Mouse (Mus musculus): Measurements from ENCODE around the gene Gpr179. TPM values are rescaled to one million over a fixed set of nuclear protein-coding genes. Genes with fewer than 3 reads are reported as not detected.
A peak's percentile ranks its signal among the peaks of the same experiment; 100 is the strongest.

Gpr179 gene
- polyA plus RNA-seq, 1 experiment from 2014 or later: 0.08 TPM

GRCm38 (mm10) chr11:97387811-97388210, 35.9 kb upstream of the Gpr179 start:
- Histone ChIP-seq H3K4me3 (ENCODE audit: low read depth, low read length) (no peak overlapping the region), H3K36me3 (ENCODE audit: insufficient read depth) (peaks cover 64% of the 10 kb centered on the region), H3K9ac (no peak overlapping the region), H3K9me3 (ENCODE audit: low read depth, low read length) (no peaks in the 10 kb centered on the region), H3K27ac (ENCODE audit: low read depth) (no peak overlapping the region), H3K27me3 (ENCODE audit: insufficient read depth, low read length) (no peaks in the 10 kb centered on the region), H3K4me1 (ENCODE audit: insufficient read depth) (peaks cover 7% of the 10 kb centered on the region; the same call in 1 of the 2 replicates), H3K4me2 (no peak overlapping the region)
- WGBS: 96% methylated on average over 2 of the region's 2 CpGs
- no peak for ATAC-seq (ENCODE audit: insufficient read depth)
- no peak for DNase-seq
- no peak for TF ChIP-seq CTCF (IDR thresholded peaks at IDR 0.05; ENCODE audit: low read depth)

- Histone ChIP-seq H3K4me1 (ENCODE audit: insufficient read depth) (no peaks in the 10 kb centered on the region), H3K4me3 (ENCODE audit: low read depth, low read length) (no peak overlapping the region), H3K9ac (no peak overlapping the region), H3K27me3 (ENCODE audit: insufficient read depth, low read length) (no peaks in the 10 kb centered on the region), H3K27ac (ENCODE audit: low read depth) (no peak overlapping the region), H3K9me3 (ENCODE audit: low read depth, low read length) (no peaks in the 10 kb centered on the region), H3K36me3 (ENCODE audit: insufficient read depth) (peaks cover 52% of the 10 kb centered on the region), H3K4me2 (no peak overlapping the region)
- TF ChIP-seq CTCF (IDR thresholded peaks at IDR 0.05; ENCODE audit: low read depth): no peak
- no peak for ATAC-seq (ENCODE audit: insufficient read depth)
- no peak for DNase-seq
- 42% methylated on average over 2 of the region's 2 CpGs for whole genome bisulfite sequencing
Observed at GRCm38 (mm10) chr11:97383764-97384163, 31.9 kb upstream of the Gpr179 start.

GRCm38 (mm10) chr11:97383017-97383416, 31.1 kb upstream of the Gpr179 start:
- H3K4me3 ChIP-seq (ENCODE audit: low read depth, low read length): no peak overlapping the region
- WGBS: 94% methylated on average over 2 of the region's 2 CpGs
- H3K4me2 ChIP-seq: no peak overlapping the region
- H3K36me3 ChIP-seq (ENCODE audit: insufficient read depth): peaks cover 55% of the 10 kb centered on the region
- DNase-seq (no peak), ATAC-seq (ENCODE audit: insufficient read depth) (no peak)
- TF ChIP-seq CTCF (IDR thresholded peaks at IDR 0.05; ENCODE audit: low read depth): no peak
- H3K9ac ChIP-seq: no peak overlapping the region
- no peaks in the 10 kb centered on the region for H3K4me1 ChIP-seq (ENCODE audit: insufficient read depth)
- no peaks in the 10 kb centered on the region for H3K9me3 ChIP-seq (ENCODE audit: low read depth, low read length)
- no peak overlapping the region for H3K27ac ChIP-seq (ENCODE audit: low read depth)
- H3K27me3 ChIP-seq (ENCODE audit: insufficient read depth, low read length): no peaks in the 10 kb centered on the region

GRCm38 (mm10) chr11:97380036-97380435, 28.2 kb upstream of the Gpr179 start:
- H3K36me3 ChIP-seq (ENCODE audit: insufficient read depth): peaks cover 66% of the 10 kb centered on the region
- no peaks in the 10 kb centered on the region for H3K9me3 ChIP-seq (ENCODE audit: low read depth, low read length)
- H3K4me2 ChIP-seq: no peak overlapping the region
- no peak for DNase-seq
- H3K27me3 ChIP-seq (ENCODE audit: insufficient read depth, low read length): no peaks in the 10 kb centered on the region
- TF ChIP-seq CTCF (IDR thresholded peaks at IDR 0.05; ENCODE audit: low read depth): no peak
- ATAC-seq (ENCODE audit: insufficient read depth): no peak
- H3K27ac ChIP-seq (ENCODE audit: low read depth): no peak overlapping the region
- WGBS: 81% methylated on average over 3 of the region's 3 CpGs
- H3K4me1 ChIP-seq (ENCODE audit: insufficient read depth): no peaks in the 10 kb centered on the region
- H3K9ac ChIP-seq: no peak overlapping the region
- H3K4me3 ChIP-seq (ENCODE audit: low read depth, low read length): no peak overlapping the region

GRCm38 (mm10) chr11:97373402-97373801, 21.5 kb upstream of the Gpr179 start:
- no peaks in the 10 kb centered on the region for H3K4me1 ChIP-seq (ENCODE audit: insufficient read depth)
- DNase-seq (no peak), ATAC-seq (ENCODE audit: insufficient read depth) (no peak)
- H3K27me3 ChIP-seq (ENCODE audit: insufficient read depth, low read length): no peaks in the 10 kb centered on the region
- 85% methylated on average over 2 of the region's 2 CpGs for WGBS
- no peak for TF ChIP-seq CTCF (IDR thresholded peaks at IDR 0.05; ENCODE audit: low read depth)
- H3K9me3 ChIP-seq (ENCODE audit: low read depth, low read length): no peaks in the 10 kb centered on the region
- no peak overlapping the region for H3K27ac ChIP-seq (ENCODE audit: low read depth)
- peaks cover 30% of the 10 kb centered on the region for H3K36me3 ChIP-seq (ENCODE audit: insufficient read depth)
- no peak overlapping the region for H3K4me2 ChIP-seq
- no peak overlapping the region for H3K9ac ChIP-seq
- no peak overlapping the region for H3K4me3 ChIP-seq (ENCODE audit: low read depth, low read length)

- Histone ChIP-seq H3K9ac (no peak overlapping the region), H3K4me2 (no peak overlapping the region), H3K27ac (ENCODE audit: low read depth) (no peak overlapping the region), H3K9me3 (ENCODE audit: low read depth, low read length) (no peaks in the 10 kb centered on the region), H3K36me3 (ENCODE audit: insufficient read depth) (peaks cover 20% of the 10 kb centered on the region), H3K4me3 (ENCODE audit: low read depth, low read length) (no peak overlapping the region), H3K27me3 (ENCODE audit: insufficient read depth, low read length) (no peaks in the 10 kb centered on the region), H3K4me1 (ENCODE audit: insufficient read depth) (no peaks in the 10 kb centered on the region)
- no peak for DNase-seq
- WGBS: 74% methylated on average over 6 of the region's 6 CpGs
- no peak for TF ChIP-seq CTCF (IDR thresholded peaks at IDR 0.05; ENCODE audit: low read depth)
- no peak for ATAC-seq (ENCODE audit: insufficient read depth)
Observed at GRCm38 (mm10) chr11:97372159-97372864, 20.4 kb upstream of the Gpr179 start.

- H3K9me3 ChIP-seq (ENCODE audit: low read depth, low read length): no peaks in the 10 kb centered on the region
- H3K27ac ChIP-seq (ENCODE audit: low read depth): no peak overlapping the region
- H3K4me3 ChIP-seq (ENCODE audit: low read depth, low read length): no peak overlapping the region
- no peak overlapping the region for H3K4me2 ChIP-seq
- TF ChIP-seq CTCF (IDR thresholded peaks at IDR 0.05; ENCODE audit: low read depth): no peak
- no peak overlapping the region for H3K9ac ChIP-seq
- H3K27me3 ChIP-seq (ENCODE audit: insufficient read depth, low read length): no peaks in the 10 kb centered on the region
- DNase-seq (peak; percentile 62), ATAC-seq (ENCODE audit: insufficient read depth) (no peak)
- peaks cover 11% of the 10 kb centered on the region for H3K36me3 ChIP-seq (ENCODE audit: insufficient read depth)
- no peaks in the 10 kb centered on the region for H3K4me1 ChIP-seq (ENCODE audit: insufficient read depth)
- WGBS: 44% methylated on average over 7 of the region's 7 CpGs
Observed at GRCm38 (mm10) chr11:97370329-97371091, 18.6 kb upstream of the Gpr179 start.
